Mouse (Mus musculus): ENCODE measurements around the gene Erh. TPM values are rescaled to one million over a fixed set of nuclear protein-coding genes. Genes with fewer than 3 reads are reported as not detected.

Erh gene
- 44.6 TPM for polyA plus RNA-seq (2017; shearing (Covaris generic))

GRCm38 (mm10) chr12:80643693-80644505 is at the start of gene Erh, which contains the start of gene Slc39a9:
Erh (minus strand) TSS chr12:80644341.
Slc39a9 (plus strand) TSS chr12:80643883.

GRCm38 (mm10) chr12:80692269-80692972 is 48.3 kb upstream of the Erh start, which contains the start of gene Plekhd1:
Plekhd1 (plus strand) TSS chr12:80692591.

Other genes starting within 250 kb of the Erh start
- gene Dcaf5, start 207.7 kb downstream of the Erh start, polyA plus RNA-seq (2017; shearing (Covaris generic)): 58.9 TPM
- gene Exd2, start 181.2 kb downstream of the Erh start, polyA plus RNA-seq (2017; shearing (Covaris generic)): 47.0 TPM
- gene Galnt16, start 126.1 kb downstream of the Erh start, polyA plus RNA-seq (2017; shearing (Covaris generic)): not detected
- gene Slc39a9, start 458 bp downstream of the Erh start, polyA plus RNA-seq (2017; shearing (Covaris generic)): 24.9 TPM
- gene Plekhd1, start 48.2 kb upstream of the Erh start, polyA plus RNA-seq (2017; shearing (Covaris generic)): not detected
- gene Ccdc177, start 116.3 kb upstream of the Erh start, polyA plus RNA-seq (2017; shearing (Covaris generic)): 0.39 TPM
- gene Susd6, start 146.2 kb upstream of the Erh start, polyA plus RNA-seq (2017; shearing (Covaris generic)): 169 TPM

Data from effector memory CD4-positive, alpha-beta T cell, adult 7 months (primary cell).